Mouse (Mus musculus): ENCODE results near the gene Fxyd2. TPM values are rescaled to one million over a fixed set of nuclear protein-coding genes. Genes with fewer than 3 reads are reported as not detected.

The Fxyd2 gene
- polyA plus RNA-seq (2021; fragmentation: Nextera tagmentation): 18.3 and 19.1 TPM in 2 replicates
- long read RNA-seq, experiment 1, partial matches to known transcripts: 8 of 9 reads
- long read RNA-seq, experiment 1, other reads (novel, unspliced or antisense): 1 of 9 reads
- long read RNA-seq, experiment 2: 0 reads

GRCm38 (mm10) chr9:45399434-45399833, at the start of gene Fxyd2:
Gene Fxyd2, plus strand, starts transcription at chr9:45399669.

GRCm38 (mm10) chr9:45370117-45370561, 29.3 kb upstream of the Fxyd2 start, which contains the start of gene Fxyd6:
Gene Fxyd6, plus strand, starts transcription at chr9:45370185.

GRCm38 (mm10) chr9:45426456-45426855, 27.0 kb downstream of the Fxyd2 start, which contains the start of gene Dscaml1:
Gene Dscaml1, plus strand, starts transcription at chr9:45426628.

Other genes with a start within 250 kb of the Fxyd2 start
- 0.87 and 1.0 TPM in 2 replicates for gene BC049352, start 217.7 kb upstream of the Fxyd2 start, polyA plus RNA-seq (2021; fragmentation: Nextera tagmentation)
- not detected in 2 replicates for gene Tmprss4, start 195.6 kb upstream of the Fxyd2 start, polyA plus RNA-seq (2021; fragmentation: Nextera tagmentation)
- 1.9 and 2.2 TPM in 2 replicates for gene Il10ra, start 130.5 kb upstream of the Fxyd2 start, polyA plus RNA-seq (2021; fragmentation: Nextera tagmentation)
- gene Tmprss13, start 80.6 kb upstream of the Fxyd2 start, polyA plus RNA-seq (2021; fragmentation: Nextera tagmentation): not detected in 2 replicates
- gene Fxyd6, start 29.5 kb upstream of the Fxyd2 start, polyA plus RNA-seq (2021; fragmentation: Nextera tagmentation): 109 and 130 TPM in 2 replicates
- gene Dscaml1, start 27.0 kb downstream of the Fxyd2 start, polyA plus RNA-seq (2021; fragmentation: Nextera tagmentation): 11.1 and 13.6 TPM in 2 replicates

All from layer of hippocampus, adult 6 months (tissue).